Mouse (Mus musculus) midbrain, embryonic 10.5 days (tissue): ENCODE results near the gene Ugt1a7c. TPM values are rescaled to one million over a fixed set of nuclear protein-coding genes. Genes with fewer than 3 reads are reported as not detected.

Experiments used
- polyA plus RNA-seq: library from polyadenylated mRNA; unstranded; fragments of >200 nt; fragmentation: Nextera tagmentation; extraction: Ambion mirVana; gene quantifications from 2 replicates; pipeline ENCODE4 v1.2.1, GENCODE M21; 2016

Ugt1a7c gene
- polyA plus RNA-seq, 1 experiment from 2014 or later, result 0.56 TPM

Other genes starting within 250 kb of the Ugt1a7c start
- 37.8 and 41.6 TPM in 2 replicates for gene Dgkd, start 241.8 kb upstream of the Ugt1a7c start, polyA plus RNA-seq
- 30.9 and 35.0 TPM in 2 replicates for gene Usp40, start 86.5 kb upstream of the Ugt1a7c start, polyA plus RNA-seq
- not detected in 2 replicates for gene Ugt1a10, start 39.7 kb upstream of the Ugt1a7c start, polyA plus RNA-seq
- not detected in 2 replicates for gene Ugt1a9, start 24.3 kb upstream of the Ugt1a7c start, polyA plus RNA-seq
- gene Ugt1a8, start 7.2 kb upstream of the Ugt1a7c start, polyA plus RNA-seq, result not detected in 2 replicates
- not detected in 2 replicates for gene Ugt1a6b, start 8.2 kb downstream of the Ugt1a7c start, polyA plus RNA-seq
- gene Ugt1a6a, start 39.7 kb downstream of the Ugt1a7c start, polyA plus RNA-seq, result not detected in 2 replicates
- gene Ugt1a5, start 71.0 kb downstream of the Ugt1a7c start, polyA plus RNA-seq, result not detected in 2 replicates
- gene Ugt1a2, start 105.5 kb downstream of the Ugt1a7c start, polyA plus RNA-seq, result not detected in 2 replicates
- 10.7 and 11.1 TPM in 2 replicates for gene Dnajb3, start 110.7 kb downstream of the Ugt1a7c start, polyA plus RNA-seq
- gene Ugt1a1, start 116.9 kb downstream of the Ugt1a7c start, polyA plus RNA-seq, result not detected in 2 replicates
- gene Mroh2a, start 131.9 kb downstream of the Ugt1a7c start, polyA plus RNA-seq, result 0.91 and 1.3 TPM in 2 replicates
- gene Hjurp, start 182.6 kb downstream of the Ugt1a7c start, polyA plus RNA-seq, result 213 and 222 TPM in 2 replicates
- gene Trpm8, start 182.6 kb downstream of the Ugt1a7c start, polyA plus RNA-seq, result not detected in 2 replicates